Mouse (Mus musculus): ENCODE results near the gene Aff1. TPM values are rescaled to one million over a fixed set of nuclear protein-coding genes. Genes with fewer than 3 reads are reported as not detected.

The Aff1 gene
- polyA plus RNA-seq, 1 experiment from 2014 or later: 6.8 TPM

GRCm38 (mm10) chr5:103720967-103721366 is 28.8 kb downstream of the Aff1 start:
- no peak for ATAC-seq
- no peaks in the 10 kb centered on the region for H3K9me3 ChIP-seq (ENCODE audit: control insufficient read depth)
- no peak overlapping the region for H3K9ac ChIP-seq (ENCODE audit: low read depth, low read length)
- no peaks in the 10 kb centered on the region for H3K27me3 ChIP-seq (replicated peaks; ENCODE audit: control insufficient read depth, insufficient read depth, low read length)
- H3K4me3 ChIP-seq (ENCODE audit: low read depth, low read length): no peak overlapping the region
- no peaks in the 10 kb centered on the region for H3K4me1 ChIP-seq (replicated peaks; ENCODE audit: control insufficient read depth, insufficient read depth, low read length)
- no peak overlapping the region for H3K4me2 ChIP-seq (replicated peaks; ENCODE audit: low read depth)
- TF ChIP-seq CTCF (IDR thresholded peaks at IDR 0.05; ENCODE audit: low read depth): no peak
- H3K36me3 ChIP-seq (ENCODE audit: control insufficient read depth, insufficient read depth): no peaks in the 10 kb centered on the region
- 82% methylated on average over 6 of the region's 6 CpGs for WGBS
- no peak overlapping the region for H3K27ac ChIP-seq (ENCODE audit: low read depth, low read length)

GRCm38 (mm10) chr5:103721490-103721889 is 29.3 kb downstream of the Aff1 start:
- H3K27me3 ChIP-seq (replicated peaks; ENCODE audit: control insufficient read depth, insufficient read depth, low read length): no peaks in the 10 kb centered on the region
- H3K9me3 ChIP-seq (ENCODE audit: control insufficient read depth): no peaks in the 10 kb centered on the region
- ATAC-seq: no peak
- no peaks in the 10 kb centered on the region for H3K36me3 ChIP-seq (ENCODE audit: control insufficient read depth, insufficient read depth)
- 85% methylated on average over 4 of the region's 4 CpGs for WGBS
- H3K4me2 ChIP-seq (replicated peaks; ENCODE audit: low read depth): no peak overlapping the region
- H3K9ac ChIP-seq (ENCODE audit: low read depth, low read length): no peak overlapping the region
- no peak overlapping the region for H3K4me3 ChIP-seq (ENCODE audit: low read depth, low read length)
- H3K4me1 ChIP-seq (replicated peaks; ENCODE audit: control insufficient read depth, insufficient read depth, low read length): no peaks in the 10 kb centered on the region
- H3K27ac ChIP-seq (ENCODE audit: low read depth, low read length): no peak overlapping the region
- TF ChIP-seq CTCF (IDR thresholded peaks at IDR 0.05; ENCODE audit: low read depth): no peak

- no peak for TF ChIP-seq CTCF (IDR thresholded peaks at IDR 0.05; ENCODE audit: low read depth)
- Histone ChIP-seq H3K9me3 (ENCODE audit: control insufficient read depth) (no peaks in the 10 kb centered on the region), H3K36me3 (ENCODE audit: control insufficient read depth, insufficient read depth) (no peaks in the 10 kb centered on the region), H3K27me3 (replicated peaks; ENCODE audit: control insufficient read depth, insufficient read depth, low read length) (no peaks in the 10 kb centered on the region), H3K4me3 (ENCODE audit: low read depth, low read length) (no peak overlapping the region), H3K27ac (ENCODE audit: low read depth, low read length) (no peak overlapping the region), H3K9ac (ENCODE audit: low read depth, low read length) (no peak overlapping the region), H3K4me1 (replicated peaks; ENCODE audit: control insufficient read depth, insufficient read depth, low read length) (no peaks in the 10 kb centered on the region), H3K4me2 (replicated peaks; ENCODE audit: low read depth) (no peak overlapping the region)
- WGBS: 72% methylated on average over 4 of the region's 4 CpGs
- no peak for ATAC-seq
These were observed 30.5 kb downstream of the Aff1 start for GRCm38 (mm10) chr5:103722721-103723120.

- Histone ChIP-seq H3K9me3 (ENCODE audit: control insufficient read depth) (no peaks in the 10 kb centered on the region), H3K4me2 (replicated peaks; ENCODE audit: low read depth) (no peak overlapping the region), H3K4me1 (replicated peaks; ENCODE audit: control insufficient read depth, insufficient read depth, low read length) (no peaks in the 10 kb centered on the region), H3K27me3 (replicated peaks; ENCODE audit: control insufficient read depth, insufficient read depth, low read length) (no peaks in the 10 kb centered on the region), H3K36me3 (ENCODE audit: control insufficient read depth, insufficient read depth) (no peaks in the 10 kb centered on the region), H3K9ac (ENCODE audit: low read depth, low read length) (no peak overlapping the region), H3K27ac (ENCODE audit: low read depth, low read length) (no peak overlapping the region), H3K4me3 (ENCODE audit: low read depth, low read length) (no peak overlapping the region)
- no peak for ATAC-seq
- 26% methylated on average over 6 of the region's 6 CpGs for WGBS
- no peak for TF ChIP-seq CTCF (IDR thresholded peaks at IDR 0.05; ENCODE audit: low read depth)
These were observed 32.2 kb downstream of the Aff1 start for GRCm38 (mm10) chr5:103724384-103724783.

GRCm38 (mm10) chr5:103724823-103725222 is 32.6 kb downstream of the Aff1 start:
- Histone ChIP-seq H3K4me3 (ENCODE audit: low read depth, low read length) (no peak overlapping the region), H3K9ac (ENCODE audit: low read depth, low read length) (no peak overlapping the region), H3K27me3 (replicated peaks; ENCODE audit: control insufficient read depth, insufficient read depth, low read length) (no peaks in the 10 kb centered on the region), H3K4me2 (replicated peaks; ENCODE audit: low read depth) (no peak overlapping the region), H3K9me3 (ENCODE audit: control insufficient read depth) (no peaks in the 10 kb centered on the region), H3K4me1 (replicated peaks; ENCODE audit: control insufficient read depth, insufficient read depth, low read length) (no peaks in the 10 kb centered on the region), H3K27ac (ENCODE audit: low read depth, low read length) (no peak overlapping the region), H3K36me3 (ENCODE audit: control insufficient read depth, insufficient read depth) (no peaks in the 10 kb centered on the region)
- ATAC-seq: no peak
- WGBS: 55% methylated on average over 3 of the region's 3 CpGs
- TF ChIP-seq CTCF (IDR thresholded peaks at IDR 0.05; ENCODE audit: low read depth): no peak

GRCm38 (mm10) chr5:103725268-103726149 is 33.3 kb downstream of the Aff1 start:
- TF ChIP-seq CTCF (IDR thresholded peaks at IDR 0.05; ENCODE audit: low read depth): no peak
- H3K4me1 ChIP-seq (replicated peaks; ENCODE audit: control insufficient read depth, insufficient read depth, low read length): no peaks in the 10 kb centered on the region
- H3K9ac ChIP-seq (ENCODE audit: low read depth, low read length): no peak overlapping the region
- no peaks in the 10 kb centered on the region for H3K9me3 ChIP-seq (ENCODE audit: control insufficient read depth)
- WGBS: 70% methylated on average over 9 of the region's 9 CpGs
- no peak overlapping the region for H3K27ac ChIP-seq (ENCODE audit: low read depth, low read length)
- H3K4me3 ChIP-seq (ENCODE audit: low read depth, low read length): no peak overlapping the region
- H3K4me2 ChIP-seq (replicated peaks; ENCODE audit: low read depth): no peak overlapping the region
- no peaks in the 10 kb centered on the region for H3K36me3 ChIP-seq (ENCODE audit: control insufficient read depth, insufficient read depth)
- no peaks in the 10 kb centered on the region for H3K27me3 ChIP-seq (replicated peaks; ENCODE audit: control insufficient read depth, insufficient read depth, low read length)
- ATAC-seq: no peak

Data from intestine, postnatal 0 days (tissue).